Mouse (Mus musculus) kidney, embryonic 16.5 days (tissue): ENCODE data around the gene Rfpl4b. TPM values are rescaled to one million over a fixed set of nuclear protein-coding genes. Genes with fewer than 3 reads are reported as not detected.

Experiments
- polyA plus RNA-seq: library from polyadenylated mRNA; unstranded; fragments of >200 nt; fragmentation: Nextera tagmentation; extraction: Ambion mirVana; gene quantifications from 2 replicates; pipeline ENCODE4 v1.2.1, GENCODE M21; 2015

Rfpl4b gene
- polyA plus RNA-seq, 1 experiment from 2014 or later: not detected

Other genes starting within 250 kb of the Rfpl4b start
- 72.3 and 78.7 TPM in 2 replicates for gene Lama4, start 143.7 kb upstream of the Rfpl4b start, polyA plus RNA-seq